ENCODE assay signal across 14 mouse cellular contexts in the genomic region with DNA sequence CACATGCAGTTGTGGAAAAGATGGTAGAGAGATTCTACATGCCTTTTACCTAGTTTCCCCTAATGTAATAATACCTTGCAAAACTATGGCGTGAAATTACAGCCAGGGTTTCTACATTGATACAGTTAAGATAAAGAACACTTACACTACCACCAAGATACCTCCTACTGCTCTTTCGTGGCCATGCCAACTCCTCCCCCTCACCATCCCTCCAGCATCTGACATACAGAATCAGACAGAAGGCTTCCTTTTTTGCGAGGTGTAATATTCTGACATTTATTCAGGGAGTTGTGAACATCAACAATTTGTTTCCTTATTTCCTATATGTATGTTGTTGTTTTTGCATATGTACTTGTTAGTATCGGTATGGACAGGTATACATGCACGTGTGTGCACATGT.
"Had no signal": no experiment of that assay in that cellular context is flagged by ENCODE, and none has a peak within 500 bp of the region (broad histone marks: within the 10 kb centered on the region; RNA-seq: fewer than 3 reads in every experiment).

No protein-coding gene starts in this region.

- H3K4me3 ChIP-seq: limb, embryonic 12.5 days; liver, embryonic 13.5 days; lung, embryonic 15.5 days; neural tube, embryonic 12.5 days had no signal

- H3K9ac ChIP-seq: limb, embryonic 12.5 days; liver, embryonic 13.5 days; liver, postnatal 0 days; lung, embryonic 15.5 days; neural tube, embryonic 12.5 days had no signal

- H3K27me3 ChIP-seq: liver, embryonic 13.5 days; lung, embryonic 15.5 days; neural tube, embryonic 12.5 days had no signal

- ATAC-seq: hindbrain, postnatal 0 days; liver, postnatal 0 days had no signal

- H3K4me2 ChIP-seq: limb, embryonic 12.5 days; liver, embryonic 13.5 days; lung, embryonic 15.5 days; neural tube, embryonic 12.5 days had no signal

- H3K27ac ChIP-seq: hindbrain, postnatal 0 days; kidney, postnatal 0 days; limb, embryonic 12.5 days; liver, embryonic 13.5 days; lung, embryonic 15.5 days; neural tube, embryonic 12.5 days had no signal

- H3K9me3 ChIP-seq: limb, embryonic 12.5 days; liver, embryonic 13.5 days; lung, embryonic 15.5 days; neural tube, embryonic 12.5 days had no signal

- H3K4me1 ChIP-seq: neural tube, embryonic 12.5 days had no signal

- H3K36me3 ChIP-seq: limb, embryonic 12.5 days; liver, embryonic 13.5 days; lung, embryonic 15.5 days; neural tube, embryonic 12.5 days had no signal

- DNase-seq: kidney, adult 11 months; kidney, adult 9 months; kidney, postnatal 36 days; liver; liver, embryonic 13.5 days; liver, postnatal 0 days; lung, postnatal 14 days; midbrain, embryonic 14.5 days; thymus, postnatal 4 days had no signal
